Comparison of ENCODE assay signal across 18 mouse cellular contexts in genomic region chr8:57324091-57324490, GRCm38 (mm10). TPM values are rescaled to one million over a fixed set of nuclear protein-coding genes. Genes with fewer than 3 reads are reported as not detected.
DNase-seq lines count a peak whose midpoint lies in the region; ATAC-seq and TF ChIP-seq lines count a peak whose summit lies in the region.
"Had no signal": no experiment of that assay in that cellular context is flagged by ENCODE, and none has a peak within 500 bp of the region (broad histone marks: within the 10 kb centered on the region; RNA-seq: fewer than 3 reads in every experiment).

No protein-coding gene starts in this region.

- ATAC-seq in heart, embryonic 15.5 days (replicated peaks; ENCODE audit: insufficient number of reproducible peaks, insufficient read depth, low FRiP score, low read depth), result no peak
- no peak for ATAC-seq in embryonic facial prominence, embryonic 13.5 days (ENCODE audit: insufficient number of reproducible peaks, insufficient read depth, low FRiP score, low TSS enrichment, low read depth)
- no peak for ATAC-seq in limb, embryonic 14.5 days (ENCODE audit: low FRiP score, low read depth)

- intact Hi-C loops in heart, postnatal 36 days (cut with DNase I), result loop anchor here (5.0 to 10.0 kb wide), 2 partner anchors 163 to 769 kb away; partner anchors contain the start of genes Cep44, Fbxo8 and Sap30

- TF ChIP-seq POLR2A in limb, embryonic 14.5 days (IDR thresholded peaks at IDR 0.05; ENCODE audit: borderline replicate concordance, extremely low read depth, insufficient read depth, insufficient read length), result no peak

- no peaks in the 10 kb centered on the region for H3K36me3 ChIP-seq in heart, embryonic 15.5 days
- no peaks in the 10 kb centered on the region for H3K36me3 ChIP-seq in embryonic facial prominence, embryonic 10.5 days (replicated peaks)
- no peaks in the 10 kb centered on the region for H3K36me3 ChIP-seq in embryonic facial prominence, embryonic 13.5 days
- peaks cover 5% of the 10 kb centered on the region; the same call in 1 of the 2 replicates for H3K36me3 ChIP-seq in limb, embryonic 14.5 days (ENCODE audit: control insufficient read depth, insufficient read depth, low read length)
- H3K36me3 ChIP-seq in hindbrain, embryonic 10.5 days, result no peaks in the 10 kb centered on the region
- H3K36me3 ChIP-seq: hindbrain, embryonic 12.5 days; midbrain, embryonic 12.5 days; neural tube, embryonic 12.5 days had no signal

- H3K9me3 ChIP-seq in heart, embryonic 15.5 days (replicated peaks), result no peaks in the 10 kb centered on the region
- no peaks in the 10 kb centered on the region for H3K9me3 ChIP-seq in embryonic facial prominence, embryonic 10.5 days
- no peaks in the 10 kb centered on the region for H3K9me3 ChIP-seq in embryonic facial prominence, embryonic 13.5 days
- no peaks in the 10 kb centered on the region for H3K9me3 ChIP-seq in limb, embryonic 14.5 days (ENCODE audit: control insufficient read depth, low read length)
- no peaks in the 10 kb centered on the region for H3K9me3 ChIP-seq in hindbrain, embryonic 10.5 days
- H3K9me3 ChIP-seq: hindbrain, embryonic 12.5 days; midbrain, embryonic 12.5 days; neural tube, embryonic 12.5 days had no signal

- no peaks in the 10 kb centered on the region; the same call in 1 of the 2 replicates for H3K27me3 ChIP-seq in heart, embryonic 15.5 days
- peaks cover 100% of the 10 kb centered on the region for H3K27me3 ChIP-seq in embryonic facial prominence, embryonic 10.5 days (replicated peaks; ENCODE audit: low read depth, poor library complexity, severe bottlenecking)
- peaks cover 98% of the 10 kb centered on the region for H3K27me3 ChIP-seq in embryonic facial prominence, embryonic 13.5 days
- H3K27me3 ChIP-seq in limb, embryonic 14.5 days (ENCODE audit: control insufficient read depth, insufficient read depth, low read length), result peaks cover 21% of the 10 kb centered on the region; the same call in 1 of the 2 replicates
- peaks cover 100% of the 10 kb centered on the region for H3K27me3 ChIP-seq in hindbrain, embryonic 10.5 days (ENCODE audit: insufficient read depth, poor library complexity, severe bottlenecking)

- peak overlapping the region; percentile 92 for H3K4me3 ChIP-seq in heart, embryonic 15.5 days
- peak overlapping the region; percentile 63 for H3K4me3 ChIP-seq in embryonic facial prominence, embryonic 10.5 days
- peak overlapping the region; percentile 54 for H3K4me3 ChIP-seq in embryonic facial prominence, embryonic 13.5 days
- H3K4me3 ChIP-seq in limb, embryonic 14.5 days (replicated peaks; ENCODE audit: low read length), result peak overlapping the region; percentile 81
- H3K4me3 ChIP-seq in hindbrain, embryonic 10.5 days, result no peak overlapping the region
- H3K4me3 ChIP-seq: erythroblast, embryonic 14.5 days; hindbrain, embryonic 12.5 days; midbrain, embryonic 12.5 days; neural tube, embryonic 12.5 days had no signal

- 4% methylated on average over 12 of the region's 12 CpGs for WGBS in heart, embryonic 15.5 days
- 2% methylated on average over 12 of the region's 12 CpGs for WGBS in embryonic facial prominence, embryonic 10.5 days
- 3% methylated on average over 12 of the region's 12 CpGs for WGBS in embryonic facial prominence, embryonic 13.5 days
- 8% methylated on average over 12 of the region's 12 CpGs for WGBS in limb, embryonic 14.5 days
- under 1% methylated on average over 12 of the region's 12 CpGs for WGBS in hindbrain, embryonic 10.5 days

- H3K4me1 ChIP-seq in heart, embryonic 15.5 days (replicated peaks), result peaks cover 27% of the 10 kb centered on the region
- peaks cover 44% of the 10 kb centered on the region for H3K4me1 ChIP-seq in embryonic facial prominence, embryonic 10.5 days
- peaks cover 29% of the 10 kb centered on the region for H3K4me1 ChIP-seq in embryonic facial prominence, embryonic 13.5 days
- H3K4me1 ChIP-seq in limb, embryonic 14.5 days (ENCODE audit: control insufficient read depth, insufficient read depth, low read length), result peaks cover 28% of the 10 kb centered on the region
- H3K4me1 ChIP-seq in hindbrain, embryonic 10.5 days (replicated peaks), result peaks cover 32% of the 10 kb centered on the region

- DNase-seq in heart, postnatal 36 days, result no peak
- no peak for DNase-seq in embryonic facial prominence, embryonic 10.5 days (ENCODE audit: low spot score)
- no peak for DNase-seq in limb, embryonic 14.5 days (ENCODE audit: low spot score)
- no peak for DNase-seq in left cerebral cortex, adult 18-20 months (ENCODE audit: low spot score in 2 of 2)
- no peak for DNase-seq in hindbrain, embryonic 10.5 days (ENCODE audit: low spot score)
- DNase-seq in frontal cortex, postnatal 14 days (ENCODE audit: low spot score in 2 of 2), result no peak
- DNase-seq: cerebellum, adult 9-10 months; kidney, adult 8-10 months; lung, postnatal 10 days; thymus, adult 18-20 months had no signal

- peak overlapping the region; percentile 96 for H3K27ac ChIP-seq in heart, embryonic 15.5 days
- peak overlapping the region; percentile 89 for H3K27ac ChIP-seq in embryonic facial prominence, embryonic 10.5 days (replicated peaks)
- H3K27ac ChIP-seq in embryonic facial prominence, embryonic 13.5 days, result peak overlapping the region; percentile 87; the same call in 1 of the 2 replicates
- peak overlapping the region; percentile 93 for H3K27ac ChIP-seq in limb, embryonic 14.5 days (replicated peaks; ENCODE audit: low read depth, low read length)
- H3K27ac ChIP-seq in hindbrain, embryonic 10.5 days, result no peak overlapping the region
- H3K27ac ChIP-seq: hindbrain, embryonic 12.5 days; midbrain, embryonic 12.5 days; neural tube, embryonic 12.5 days had no signal

- peak overlapping the region; percentile 77 for H3K4me2 ChIP-seq in heart, embryonic 15.5 days
- H3K4me2 ChIP-seq in embryonic facial prominence, embryonic 13.5 days, result peak overlapping the region; percentile 37; the same call in 1 of the 2 replicates
- H3K4me2 ChIP-seq in limb, embryonic 14.5 days (replicated peaks; ENCODE audit: low read depth, low read length, severe bottlenecking), result peak overlapping the region; percentile 72
- H3K4me2 ChIP-seq: hindbrain, embryonic 12.5 days; midbrain, embryonic 12.5 days; neural tube, embryonic 12.5 days had no signal

- H3K9ac ChIP-seq in heart, embryonic 15.5 days, result peak overlapping the region; percentile 100
- peak overlapping the region; percentile 78 for H3K9ac ChIP-seq in embryonic facial prominence, embryonic 13.5 days
- peak overlapping the region; percentile 98 for H3K9ac ChIP-seq in limb, embryonic 14.5 days (ENCODE audit: low read depth, low read length, severe bottlenecking)
- H3K9ac ChIP-seq: hindbrain, embryonic 12.5 days; midbrain, embryonic 12.5 days; neural tube, embryonic 12.5 days had no signal

RNA-seq across cellular contexts. Expression of gene Hand2, which starts 3.3 kb away (rescaled TPM):
- 8.7 and 11.8 TPM in 2 replicates for polyA plus RNA-seq in heart, embryonic 15.5 days (2015; fragmentation: Nextera tagmentation; extraction: Ambion mirVana)
- 10 to 100 TPM; 53.8 to 68.2 TPM for total RNA-seq in heart, postnatal 36 days (2021)
- polyA plus RNA-seq in embryonic facial prominence, embryonic 10.5 days (2016; fragmentation: Nextera tagmentation; extraction: Ambion mirVana), result 3.9 and 5.4 TPM in 2 replicates
- 2.8 and 8.3 TPM in 2 replicates for polyA plus RNA-seq in embryonic facial prominence, embryonic 13.5 days (2015; fragmentation: Nextera tagmentation; extraction: Ambion mirVana)
- 33.4 and 36.2 TPM in 2 replicates for polyA plus RNA-seq in limb, embryonic 14.5 days (2012; rRNA removed)
- polyA plus RNA-seq in limb, embryonic 14.5 days (2014; fragmentation: Nextera tagmentation; extraction: Ambion mirVana), result 9.8 and 13.5 TPM in 2 replicates
- total RNA-seq in left cerebral cortex, adult 18-20 months (2021), result not detected
- 0.20 TPM in 1 of 2 replicates, not detected in the other for polyA plus RNA-seq in hindbrain, embryonic 10.5 days (2016; fragmentation: Nextera tagmentation; extraction: Ambion mirVana)
- total RNA-seq: layer of hippocampus, adult 8-10 months; left cerebral cortex, postnatal 25 days had no signal
- polyA plus RNA-seq: erythroblast, embryonic 14.5 days; hindbrain, embryonic 12.5 days; midbrain, embryonic 12.5 days had no signal
